Mouse (Mus musculus) kidney, postnatal 14 days (tissue): ENCODE measurements around the gene Gm3752.
"Not testable (repeated sequence)": the region's sequence is repeated elsewhere in the genome, so short reads cannot be mapped to it uniquely, and the experiment has no call there.

ENCODE experiments used
- DNase-seq: peaks from one replicate; pipeline ENCODE4 v3.0.0; 2022; ENCODE audit warnings: mixed read lengths

The Gm3752 gene

DNA sequence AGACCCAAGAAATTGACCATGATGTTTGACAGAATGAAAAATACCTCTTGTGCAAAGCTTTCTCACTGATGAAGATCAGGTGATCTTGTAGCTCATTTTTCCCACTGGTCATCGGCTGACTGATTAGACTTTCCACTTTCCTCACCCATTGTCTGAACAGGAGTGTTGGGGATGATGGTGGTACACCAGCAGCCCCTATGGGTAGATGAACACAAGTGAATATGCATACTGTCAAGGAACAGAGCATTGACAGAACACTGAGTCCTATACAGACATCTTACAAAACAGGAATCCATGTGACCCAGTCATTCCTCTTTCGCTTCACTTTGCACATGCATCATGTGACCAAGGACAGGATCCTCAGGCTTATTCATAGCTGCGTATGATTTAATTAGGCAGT lies at the start of gene Gm3752:
Gm3752 (minus strand) TSS at position 101 of the 400 bp plus-strand sequence.
- not testable (repeated sequence) for DNase-seq

DNA sequence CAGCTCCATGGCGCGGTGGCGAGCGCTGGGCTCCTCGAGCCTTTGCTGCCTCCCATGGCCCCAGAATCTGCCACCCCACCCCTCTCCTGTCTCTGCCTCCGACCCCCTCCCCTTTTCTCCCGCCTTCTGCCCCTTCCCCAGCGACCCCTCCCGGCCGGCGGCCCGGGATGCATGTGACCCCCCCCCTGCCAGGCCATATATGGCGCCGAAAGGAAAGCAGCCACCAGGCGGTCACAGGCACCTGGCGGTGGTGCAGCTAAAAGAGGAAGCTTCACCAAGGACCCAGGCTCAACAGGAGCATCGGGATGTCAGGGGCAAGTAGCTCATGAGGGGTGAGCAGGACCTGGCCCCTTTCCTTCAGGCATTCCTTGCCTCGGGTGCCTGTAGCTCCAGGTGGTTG lies 5.2 kb upstream of the Gm3752 start:
- not testable (repeated sequence) for DNase-seq

DNA sequence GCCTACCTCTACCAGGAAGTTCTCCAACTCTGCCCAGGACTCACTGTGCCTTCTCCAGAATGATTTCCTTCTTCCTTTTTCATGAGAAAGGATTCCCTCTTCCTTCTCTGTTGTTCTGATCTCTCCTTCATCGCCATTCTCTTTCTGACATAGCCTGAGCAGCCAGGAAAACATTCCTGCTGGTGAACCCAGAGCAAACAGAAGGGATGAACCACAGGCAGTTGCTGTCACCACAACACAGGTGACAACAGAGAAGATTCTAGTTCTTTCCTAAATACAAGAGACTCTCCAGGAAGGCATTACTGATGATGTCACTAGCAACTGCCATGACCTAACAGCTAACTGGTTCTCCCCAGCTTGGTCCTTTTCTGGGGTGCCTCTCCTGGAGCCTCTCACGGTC lies 32.7 kb downstream of the Gm3752 start, which contains the start of gene Gm3755:
Gm3755 (minus strand) TSS at position 101 of the 400 bp plus-strand sequence.
- DNase-seq = not testable (repeated sequence)

DNA sequence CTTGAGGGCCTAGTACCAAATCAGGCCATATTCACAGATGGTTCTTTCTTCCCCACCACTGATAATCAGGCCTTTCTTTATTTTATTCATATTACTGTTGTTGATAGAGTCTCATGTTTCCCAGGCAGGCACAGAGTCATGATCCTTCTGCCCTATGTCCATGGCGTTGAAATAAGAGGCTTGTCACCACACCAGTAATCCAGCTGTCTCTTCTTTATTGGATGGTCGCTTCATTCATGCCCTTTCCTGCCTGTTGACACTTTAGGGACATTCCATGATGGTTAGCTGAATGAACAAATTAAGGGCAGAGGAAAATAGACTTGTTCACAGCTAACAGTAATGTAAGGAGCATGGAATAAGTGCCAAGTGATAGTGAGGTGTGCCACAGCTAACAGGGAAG lies 61.1 kb downstream of the Gm3752 start:
- not testable (repeated sequence) for DNase-seq
